Mouse (Mus musculus) adrenal gland, adult (tissue): ENCODE measurements around the gene Ubxn4.
"Not testable (repeated sequence)": the region's sequence is repeated elsewhere in the genome, so short reads cannot be mapped to it uniquely, and the experiment has no call there.

ENCODE experiments used
- DNase-seq, 2 experiments: peaks; one replicate each; pipeline ENCODE4 v3.0.0; 2022 to 2023; ENCODE audit warnings: low spot score in 1 of 2; ENCODE audit not compliant: inconsistent age in 2 of 2

Gene Ubxn4

DNA sequence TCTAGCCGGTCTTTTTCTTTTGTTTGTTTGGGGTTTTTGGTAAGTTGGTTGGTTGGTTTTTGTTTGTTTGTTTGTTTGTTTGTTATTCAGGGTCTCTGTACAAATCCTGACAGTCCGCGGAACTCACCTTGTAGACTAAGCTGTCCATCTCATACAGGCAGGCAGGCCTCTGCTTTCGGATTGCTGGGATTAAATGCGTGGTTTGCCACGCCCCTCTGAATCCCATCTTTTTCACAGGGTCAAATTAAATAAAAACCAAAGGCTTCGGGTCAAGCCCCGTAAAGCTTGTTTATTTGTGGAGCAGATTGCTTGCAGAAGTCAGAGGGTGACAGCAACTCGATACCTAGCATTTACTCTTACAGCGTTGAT is at the start of gene Ubxn4:
Ubxn4 (plus strand) TSS at position 338 of the 369 bp plus-strand sequence.
- no peak for DNase-seq

DNA sequence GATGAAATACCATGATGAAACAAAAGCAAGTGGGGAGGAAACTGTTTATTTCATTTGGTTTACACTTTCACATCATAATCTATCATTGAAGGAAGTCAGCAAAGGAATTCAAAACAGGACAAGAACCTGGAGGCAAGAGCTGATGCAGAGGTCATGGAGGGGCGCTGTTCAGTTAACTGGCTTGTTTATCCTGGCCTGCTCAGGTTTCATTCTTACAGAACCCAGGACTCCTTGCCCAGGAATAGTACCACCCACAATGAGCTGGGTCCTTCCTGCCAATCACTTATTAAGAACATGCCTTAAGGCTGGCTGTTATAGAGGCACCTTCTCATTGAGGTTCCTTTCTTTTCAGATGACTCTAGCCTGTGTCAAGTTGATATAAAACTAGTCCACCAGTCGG is 49.8 kb upstream of the Ubxn4 start:
- no peak for DNase-seq

DNA sequence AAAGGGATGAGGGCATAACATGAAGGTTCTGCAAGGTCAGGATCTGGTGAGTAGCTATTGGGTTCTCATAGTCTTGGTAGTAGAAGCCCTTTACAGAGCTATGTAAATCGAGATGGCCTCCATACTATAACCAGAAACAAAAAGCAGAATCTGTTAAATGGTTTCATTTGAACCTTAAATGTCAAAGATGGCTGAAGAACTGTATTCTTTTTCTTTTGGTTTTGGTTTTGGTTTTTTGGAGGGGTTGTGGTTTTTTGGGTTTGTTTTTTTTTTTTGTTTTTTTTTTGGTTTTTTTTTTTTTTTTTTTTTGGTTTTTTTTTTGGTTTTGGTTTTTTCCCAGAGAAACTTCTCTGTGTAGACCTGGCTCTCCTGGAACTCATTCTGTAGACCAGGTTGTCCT is 46.4 kb upstream of the Ubxn4 start:
- no peak for DNase-seq

DNA sequence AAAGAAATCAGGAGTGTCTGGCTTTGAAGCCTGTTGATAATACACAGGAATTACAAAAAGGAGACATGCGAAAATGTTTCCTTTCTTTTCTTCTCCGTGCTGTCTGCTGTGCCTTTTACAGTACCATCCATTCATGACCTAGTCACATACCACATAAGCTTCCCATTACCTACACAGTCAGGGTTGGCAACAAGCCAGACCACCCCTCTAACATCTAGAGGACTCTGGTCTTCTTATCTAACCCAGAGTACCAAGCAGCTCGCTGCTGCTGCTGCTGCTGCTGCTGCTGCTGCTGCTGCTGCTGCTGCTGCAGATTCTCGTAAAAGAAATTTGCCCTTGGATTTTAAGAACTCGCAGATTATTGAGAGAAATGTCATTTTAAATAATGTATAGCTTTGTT is 30.5 kb upstream of the Ubxn4 start:
- no peak for DNase-seq

DNA sequence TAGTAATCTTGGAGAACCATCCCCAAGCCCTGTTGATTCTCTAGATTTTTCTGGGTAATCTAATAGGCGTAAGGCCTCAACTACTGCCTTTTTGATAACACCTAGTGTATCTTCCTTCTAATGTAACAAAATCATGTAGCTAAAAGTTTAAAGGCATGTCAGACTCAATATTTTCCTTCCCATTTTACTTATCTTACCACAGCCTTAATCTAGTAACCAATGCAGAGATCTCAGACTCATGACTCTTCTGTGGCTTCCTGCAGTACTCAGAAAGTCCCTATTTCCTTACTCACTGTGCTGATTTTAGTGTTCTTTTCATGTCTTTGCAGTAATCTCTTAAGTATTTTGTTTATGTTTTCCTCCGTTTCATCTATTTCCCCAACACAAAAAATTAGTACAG is 21.9 kb upstream of the Ubxn4 start:
- no peak for DNase-seq

DNA sequence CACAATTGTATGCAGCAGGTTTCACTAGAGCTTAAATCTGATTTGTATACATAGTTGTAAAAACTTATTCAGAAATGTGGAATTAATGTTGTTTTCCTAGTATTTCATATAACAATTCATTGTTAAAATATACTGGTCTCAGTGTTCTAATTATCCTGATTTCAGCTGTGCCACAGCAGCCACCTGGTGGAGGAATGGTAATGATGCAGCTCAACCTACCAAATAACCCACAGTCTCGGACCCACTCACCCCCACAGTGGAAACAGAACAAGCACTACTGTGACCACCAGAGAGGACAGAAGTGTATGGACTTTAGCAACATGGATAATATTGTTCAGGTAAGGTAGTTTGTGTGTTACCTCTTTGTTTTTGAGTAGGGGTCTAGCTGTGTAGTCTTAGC is 20.5 kb upstream of the Ubxn4 start:
- DNase-seq, result no peak

DNA sequence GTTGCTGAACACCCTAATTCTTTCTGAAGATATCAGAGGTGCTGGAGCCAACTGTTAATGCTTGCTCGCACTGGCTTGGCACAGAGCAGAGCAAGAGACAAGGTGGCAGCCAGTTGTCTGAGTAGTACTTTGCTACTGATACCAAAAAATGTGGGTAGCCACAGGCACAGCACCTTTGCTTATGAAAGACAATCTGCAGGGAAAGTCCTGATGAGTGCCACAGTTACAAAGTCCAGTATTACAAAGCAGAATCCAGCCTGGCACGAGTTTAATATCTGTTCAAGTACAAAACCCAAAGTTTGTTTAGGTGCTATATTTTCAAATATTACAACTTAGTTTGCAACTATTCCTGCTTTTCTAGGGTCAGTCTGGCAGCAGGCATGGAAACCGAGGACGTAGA is 8.6 kb upstream of the Ubxn4 start:
- no peak for DNase-seq

DNA sequence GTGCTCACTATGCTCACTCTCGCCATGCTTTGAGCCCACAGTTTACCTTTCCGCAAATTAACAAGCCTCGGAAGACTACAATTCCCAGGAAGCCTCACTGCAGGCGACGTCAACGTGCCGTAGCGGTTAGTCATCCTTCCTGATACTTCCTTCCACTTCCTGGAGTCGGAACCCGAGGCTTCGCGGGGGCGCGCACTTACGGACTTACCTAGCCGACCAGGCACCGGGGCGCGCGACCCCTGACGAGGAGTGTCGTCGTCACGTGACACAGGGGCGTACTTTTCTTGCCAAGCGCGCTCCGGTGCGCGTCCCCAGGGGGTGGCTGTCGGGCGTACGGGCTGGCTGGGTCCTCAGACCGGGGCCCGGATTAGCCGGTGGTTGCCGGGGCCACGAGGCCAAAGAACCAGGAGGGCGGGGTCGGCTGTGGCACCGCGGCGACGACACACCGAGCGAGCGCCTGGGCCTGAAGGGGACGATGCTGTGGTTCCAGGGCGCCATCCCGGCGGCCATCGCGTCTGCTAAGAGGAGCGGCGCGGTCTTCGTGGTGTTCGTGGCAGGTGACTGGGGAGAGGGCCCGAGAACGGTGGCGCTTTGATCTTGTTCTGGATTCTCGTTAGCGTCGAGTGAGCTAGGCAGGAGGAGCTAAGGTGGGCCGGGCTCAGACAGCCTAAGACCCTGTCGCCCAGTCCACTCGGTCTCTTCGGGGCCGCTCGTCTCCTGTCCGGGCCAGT is 397 bp downstream of the Ubxn4 start:
- peak; percentile 98 to 99 for DNase-seq

DNA sequence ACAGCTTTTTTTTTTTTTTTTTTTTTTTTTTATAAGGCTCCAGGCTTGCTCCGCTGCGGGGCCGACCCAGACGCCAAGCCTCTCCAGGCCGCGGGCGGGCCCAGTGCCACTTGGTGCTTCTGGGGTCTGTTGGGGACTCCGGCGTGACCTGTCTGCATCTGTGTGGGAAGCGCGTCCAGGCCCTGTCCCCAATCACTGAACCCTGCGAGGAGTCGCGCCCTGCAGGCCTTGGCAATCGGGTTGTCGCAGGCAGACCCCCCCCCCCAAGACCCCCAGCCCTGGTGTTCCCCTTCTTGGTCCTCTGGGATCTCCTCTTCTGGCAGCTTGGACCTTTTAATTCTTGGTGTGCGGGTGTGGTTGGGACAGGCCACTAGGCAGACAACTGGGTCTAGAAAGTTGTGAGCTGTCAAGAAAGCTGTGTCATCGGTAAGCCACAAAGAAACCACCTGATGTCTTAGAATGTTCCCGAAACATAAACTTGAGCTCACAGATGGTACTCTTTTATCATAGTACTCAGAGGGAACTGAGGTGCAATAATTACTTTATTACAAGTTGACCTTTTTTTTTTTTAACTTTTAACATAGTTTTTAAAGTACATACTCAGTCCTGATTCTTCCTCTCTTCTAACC is 1.1 kb downstream of the Ubxn4 start:
- peak in 1 of 2 experiments; percentile 74 for DNase-seq

DNA sequence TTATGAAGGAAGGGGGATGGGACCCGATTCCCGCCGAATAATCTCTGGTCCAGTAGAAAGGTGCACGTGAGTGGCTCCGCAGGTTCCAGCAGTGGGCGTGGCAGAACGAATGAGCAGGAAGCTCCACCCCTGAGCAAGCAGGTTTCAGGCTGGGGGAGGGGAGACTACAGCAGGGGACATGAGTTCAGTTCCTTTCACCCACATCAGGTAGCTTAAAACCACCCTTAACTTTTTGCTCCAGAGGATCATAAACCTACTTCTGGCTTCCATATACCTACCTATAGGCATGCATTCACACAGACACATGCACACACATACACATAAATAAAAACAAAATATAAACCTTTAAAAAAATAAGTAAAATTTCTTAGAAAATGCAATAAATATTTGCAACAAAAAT is 23.3 kb downstream of the Ubxn4 start:
- not testable (repeated sequence) for DNase-seq

DNA sequence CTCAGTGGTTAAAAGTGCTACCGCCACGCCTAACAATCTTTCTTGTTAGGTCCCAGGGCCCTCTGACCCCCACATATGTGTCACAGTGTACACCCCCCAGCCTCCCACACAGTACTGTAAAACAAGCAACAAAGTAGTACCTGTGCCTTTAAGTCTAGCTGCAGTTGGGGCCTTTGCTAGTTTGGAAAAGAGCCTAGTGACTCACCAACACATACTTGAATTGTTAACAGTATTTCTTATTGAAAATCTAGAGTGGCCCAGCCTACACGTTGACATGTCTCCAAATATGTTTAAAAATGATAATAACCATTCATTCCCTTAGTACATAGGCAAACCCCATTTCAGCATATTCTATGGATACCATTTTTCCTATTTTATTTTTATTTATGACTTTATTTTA is 27.0 kb downstream of the Ubxn4 start:
- no peak for DNase-seq

DNA sequence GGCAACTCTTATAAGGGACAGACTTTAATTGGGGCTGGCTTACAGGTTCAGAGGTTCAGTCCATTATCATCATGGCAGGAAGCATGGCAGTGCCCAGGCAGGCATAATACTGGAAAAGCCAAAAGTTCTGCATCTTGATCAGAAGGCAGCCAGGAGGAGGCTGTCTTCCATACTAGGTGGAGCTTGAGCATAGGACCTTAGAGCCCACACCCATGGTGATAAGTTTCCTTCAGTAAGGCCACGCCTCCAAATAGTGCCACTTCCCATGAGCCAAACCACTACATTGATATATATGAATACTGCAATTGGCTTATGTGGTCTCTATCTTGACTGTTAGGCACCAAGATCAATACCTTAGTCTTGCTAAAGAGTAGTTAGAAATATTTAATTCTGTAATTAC is 32.1 kb downstream of the Ubxn4 start:
- DNase-seq, result no peak

DNA sequence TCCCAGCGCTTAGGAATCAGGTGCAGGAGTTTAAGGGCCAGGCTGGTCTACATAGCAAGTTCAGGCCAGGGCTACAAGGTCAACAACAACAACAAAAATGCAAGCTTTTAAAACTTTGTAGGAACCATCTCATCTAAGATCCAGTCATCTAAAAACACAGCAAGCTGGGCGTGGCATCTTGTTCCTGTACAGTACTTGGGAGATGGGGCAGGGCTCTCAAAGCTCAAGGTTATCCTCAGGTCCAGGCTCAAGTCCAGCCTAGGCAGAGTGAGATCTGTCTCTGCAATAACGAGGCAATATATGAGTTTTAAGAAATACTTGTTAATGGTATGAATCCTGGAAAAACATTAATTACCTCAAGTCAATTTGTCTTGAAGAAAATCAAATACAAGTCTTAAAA is 34.8 kb downstream of the Ubxn4 start:
- no peak for DNase-seq

DNA sequence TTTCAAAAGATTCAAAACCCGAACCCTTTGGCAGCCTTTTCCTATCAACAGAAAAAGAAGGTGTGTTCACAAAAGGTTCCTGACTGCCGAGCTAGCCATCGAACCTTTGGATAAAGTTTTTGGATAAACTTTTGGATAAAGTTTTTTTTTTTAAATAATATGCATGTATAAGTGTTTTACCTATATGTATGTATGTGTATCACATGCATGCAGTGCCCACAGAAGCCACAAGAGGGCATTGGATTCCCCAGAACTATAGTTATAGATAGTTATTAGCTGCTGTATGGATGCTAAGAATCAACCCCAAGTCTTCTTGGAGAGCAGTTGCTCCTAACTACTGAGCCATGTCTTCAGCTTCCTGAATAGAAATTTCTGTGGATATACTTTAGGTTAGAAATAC is 38.0 kb downstream of the Ubxn4 start:
- no peak for DNase-seq

DNA sequence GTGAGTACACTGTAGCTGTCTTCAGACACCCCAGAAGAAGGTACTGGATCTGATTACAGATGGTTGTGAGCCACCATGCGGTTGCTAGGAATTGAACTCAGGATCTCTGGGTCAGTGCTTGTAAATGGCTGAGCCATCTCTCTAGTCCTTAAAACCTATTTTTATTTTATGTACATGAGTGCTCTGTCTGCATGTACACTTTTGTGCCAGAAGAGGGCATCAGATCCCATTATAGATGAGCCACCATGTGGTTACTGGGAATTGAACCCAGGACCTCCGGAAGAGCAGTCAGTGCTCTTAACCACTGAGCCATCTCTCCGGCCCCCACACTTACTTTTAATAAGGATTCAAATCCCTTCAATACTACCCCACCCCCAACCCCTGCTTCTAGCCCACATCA is 39.2 kb downstream of the Ubxn4 start:
- no peak for DNase-seq

DNA sequence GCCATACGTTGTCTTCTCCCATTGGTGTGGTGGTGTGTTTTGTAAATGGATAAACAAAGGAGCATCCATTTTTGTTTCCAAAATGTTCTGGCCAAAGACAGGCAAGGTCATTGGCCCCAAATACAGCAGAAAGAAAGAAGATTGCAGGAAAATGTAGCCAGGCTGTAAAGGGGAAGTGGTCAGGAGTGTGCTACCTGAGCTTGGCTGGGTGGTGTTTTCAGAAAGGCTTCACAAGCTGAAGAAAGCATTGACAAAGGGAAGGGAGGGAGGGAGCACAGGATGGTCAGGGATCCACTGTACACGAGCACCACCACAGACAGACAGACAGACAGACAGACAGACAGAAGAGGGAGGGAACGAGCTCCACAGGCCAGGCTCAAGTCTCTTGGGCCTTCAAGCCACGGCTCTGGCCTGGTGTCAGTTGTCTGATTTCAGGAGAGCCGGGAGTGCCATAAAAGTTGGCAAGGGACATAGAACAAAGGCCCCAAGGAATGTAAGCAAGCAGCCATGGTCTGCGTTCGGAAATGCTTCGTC is 40.5 kb downstream of the Ubxn4 start:
- DNase-seq, result no peak

DNA sequence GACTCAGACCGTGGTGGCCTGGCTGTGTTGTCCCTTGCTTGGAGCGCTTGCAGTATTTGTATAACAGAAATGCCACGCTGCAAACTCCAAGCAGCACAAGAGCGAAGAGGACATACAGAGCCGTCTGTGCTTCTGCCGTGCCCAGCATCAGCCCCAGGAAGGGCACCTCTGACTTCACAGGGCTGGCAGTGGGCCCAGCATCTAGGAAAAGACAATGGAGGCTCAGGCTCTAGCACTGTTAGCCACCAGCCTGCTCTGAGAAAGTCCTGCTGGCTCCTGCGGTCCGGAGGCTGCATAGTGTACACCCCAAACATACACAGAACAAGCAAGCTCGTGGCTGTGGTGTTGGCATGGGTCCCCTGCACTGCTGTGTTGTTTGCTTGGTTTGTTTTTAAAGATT is 41.4 kb downstream of the Ubxn4 start:
- DNase-seq, result no peak

DNA sequence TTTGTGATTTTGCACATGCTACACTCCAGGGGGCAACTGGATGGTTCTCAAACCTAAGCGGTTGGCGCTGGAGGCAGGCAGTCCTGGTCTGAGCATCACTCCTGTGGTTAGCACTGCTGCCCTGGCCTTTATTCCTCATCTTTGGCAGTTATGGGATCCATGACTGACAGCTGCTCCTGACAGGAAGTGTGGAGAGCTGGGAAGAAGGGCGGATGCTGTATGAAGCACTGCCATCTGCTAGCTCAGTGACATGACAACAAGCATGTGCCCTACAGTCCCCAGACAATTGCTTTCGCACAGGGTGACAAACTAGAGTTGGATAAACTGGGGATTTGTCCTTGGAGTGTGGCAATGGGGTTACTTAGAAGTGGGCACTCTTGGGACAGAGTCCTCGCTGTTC is 46.5 kb downstream of the Ubxn4 start:
- no peak for DNase-seq

DNA sequence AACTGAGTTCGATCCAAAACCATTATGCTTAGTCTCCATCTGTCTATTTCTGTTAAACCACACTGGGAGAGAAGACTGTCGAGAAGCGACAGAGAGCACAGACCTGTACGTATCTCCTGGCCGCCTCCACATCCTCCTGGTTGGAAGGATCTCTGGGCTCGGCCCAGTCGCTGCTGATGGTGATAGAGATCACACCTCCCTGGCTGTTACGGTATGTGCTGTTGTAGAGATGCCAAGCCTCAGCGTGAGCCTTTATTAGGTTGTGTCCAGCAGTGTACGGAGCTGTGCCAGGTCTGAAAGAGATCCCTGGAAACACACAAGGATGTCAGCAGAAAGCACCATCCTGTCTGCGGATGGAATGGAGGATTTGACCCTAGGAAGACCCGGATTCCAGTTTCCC is 49.8 kb downstream of the Ubxn4 start:
- no peak for DNase-seq

DNA sequence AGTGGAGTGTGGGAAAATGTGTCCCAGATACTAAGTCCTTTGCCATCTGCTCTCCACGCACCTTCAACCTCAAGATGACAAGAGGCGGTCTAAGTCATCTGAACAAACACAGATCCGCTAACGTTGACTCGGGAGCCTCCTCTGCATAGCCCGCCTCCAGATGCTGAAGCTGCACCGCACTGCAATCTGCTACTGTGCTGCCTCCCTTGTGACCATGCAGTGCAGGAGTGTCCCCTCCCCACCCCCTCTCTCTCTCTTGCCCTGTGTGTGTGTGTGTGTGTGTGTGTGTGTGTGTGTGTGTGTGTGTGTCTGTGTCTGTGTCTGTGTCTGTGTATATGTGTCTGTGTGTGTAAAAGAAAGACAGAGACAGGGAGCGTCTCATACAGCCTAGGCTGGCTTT is 51.5 kb downstream of the Ubxn4 start:
- no peak for DNase-seq

DNA sequence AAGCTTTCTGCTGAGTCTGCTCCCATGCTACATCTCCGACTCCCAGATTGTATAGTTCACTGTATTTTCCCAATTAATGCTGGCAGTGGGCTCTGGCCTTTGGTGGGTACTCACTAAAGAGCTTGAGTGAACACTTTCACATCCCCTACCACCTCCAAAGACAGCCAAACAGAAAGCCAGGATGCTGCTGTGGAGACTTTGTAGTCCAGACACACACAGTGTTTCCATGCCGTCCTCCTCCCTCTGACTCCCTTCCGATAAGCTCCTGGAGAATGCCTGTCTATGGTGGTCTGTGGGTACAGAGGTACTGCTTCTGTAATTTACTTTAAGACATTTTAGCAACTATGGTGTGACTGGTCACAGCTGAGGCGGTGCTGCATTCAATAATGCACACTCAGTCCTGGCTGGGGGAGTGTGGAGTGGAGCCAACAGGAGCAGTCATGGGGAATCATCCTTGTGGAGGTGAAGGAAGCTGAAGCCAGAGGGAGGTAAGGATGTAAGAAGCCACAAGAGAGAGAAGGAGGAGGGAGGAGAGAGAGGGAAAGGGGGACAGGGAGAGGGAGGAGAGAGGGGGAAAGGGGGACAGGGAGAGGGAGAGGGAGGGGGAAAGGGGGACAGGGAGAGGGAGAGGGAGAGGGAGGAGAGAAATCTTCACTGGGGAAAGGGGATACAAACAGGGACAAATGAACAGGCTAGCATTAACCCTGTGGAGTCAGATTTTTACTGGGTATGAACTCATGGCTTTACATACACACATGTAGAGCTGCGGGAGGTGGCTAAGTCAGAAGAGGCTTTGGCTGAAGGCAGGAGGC is 52.2 kb downstream of the Ubxn4 start:
- no peak for DNase-seq

DNA sequence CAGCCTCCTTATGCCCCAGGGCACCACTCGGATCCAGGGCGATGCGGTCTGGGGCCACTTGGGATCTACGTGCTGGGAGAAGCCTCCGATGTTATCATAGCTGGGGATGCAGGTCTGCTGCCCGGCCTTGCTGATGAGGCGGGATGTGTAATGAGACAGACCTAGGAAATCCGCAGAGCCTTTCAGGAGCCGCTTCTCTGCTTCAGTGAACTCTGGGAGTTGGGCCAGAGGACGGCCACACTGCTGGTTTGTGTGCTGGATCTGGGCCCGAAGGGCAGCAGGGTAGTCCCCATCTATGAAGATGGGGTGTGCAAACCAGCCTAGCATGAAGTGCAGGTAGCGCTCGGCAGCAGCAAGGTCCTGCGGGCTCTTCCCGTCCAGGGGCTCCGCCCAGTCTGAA is 60.1 kb downstream of the Ubxn4 start:
- DNase-seq, result no peak
